Mouse (Mus musculus): ENCODE results near the gene Nfrkb.

Nfrkb gene

GRCm38 (mm10) chr9:31385947-31386354 lies at the start of gene Nfrkb:
TSS of gene Nfrkb (plus strand) at chr9:31386192.
- POLR2A ChIA-PET, result interaction anchor here (0.5 to 4.6 kb wide), 83 partner anchors 8 to 367 kb away, joined by 3 to 32 read pairs (median 4); partner anchors contain the start of genes Prdm10 (in 3 of the 4), St14 (in 2 of the 4), Aplp2 (in 1 of the 4) and Zbtb44 (in 1 of the 4)
- CTCF ChIA-PET, result interaction anchor here (0.7 to 1.9 kb wide), 11 partner anchors 14 to 905 kb away, joined by 3 to 9 read pairs (median 4); no protein-coding TSS in a partner anchor

GRCm38 (mm10) chr9:31344289-31344831 lies 41.6 kb upstream of the Nfrkb start:
- POLR2A ChIA-PET, result interaction anchor here (0.5 to 2.4 kb wide), 26 partner anchors 9 to 314 kb away, joined by 3 to 12 read pairs (median 4); partner anchors contain the start of genes Prdm10 (in 3 of the 4), Aplp2 (in 2 of the 4), Nfrkb (in 1 of the 4) and St14 (in 1 of the 4)
- CTCF ChIA-PET, result interaction anchor here in 2 of 4 experiments (1.1 to 1.4 kb wide), 3 partner anchors 12 to 184 kb away, joined by 3 to 5 read pairs (median 5); no protein-coding TSS in a partner anchor

DNA sequence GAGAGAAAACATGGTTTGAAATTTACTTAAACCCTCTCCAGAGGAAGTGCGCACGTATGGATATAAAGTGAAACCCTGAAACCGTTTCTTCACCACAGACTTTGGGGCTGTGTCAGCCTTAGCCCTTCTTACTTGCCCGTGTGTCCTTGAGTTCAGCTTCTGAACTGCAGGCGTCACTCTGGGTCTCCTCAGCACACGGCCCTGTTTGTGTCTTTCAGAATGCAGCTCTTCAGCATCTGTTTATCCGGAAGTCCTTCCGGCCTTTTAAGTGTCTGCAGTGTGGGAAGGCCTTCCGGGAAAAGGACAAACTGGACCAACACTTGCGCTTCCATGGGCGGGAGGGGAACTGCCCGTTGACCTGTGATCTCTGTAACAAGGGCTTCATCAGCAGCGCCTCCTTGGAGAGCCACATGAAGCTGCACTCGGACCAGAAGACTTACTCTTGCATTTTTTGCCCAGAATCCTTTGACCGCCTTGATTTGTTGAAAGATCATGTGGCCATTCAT lies 39.4 kb upstream of the Nfrkb start:
- CTCF ChIA-PET, result interaction anchor here in 2 of 4 experiments (0.6 to 2.1 kb wide), 7 partner anchors 14 to 197 kb away, joined by 3 to 11 read pairs (median 3); no protein-coding TSS in a partner anchor
- POLR2A ChIA-PET, result interaction anchor here in 2 of 4 experiments (0.6 to 2.5 kb wide), 5 partner anchors 15 to 1068 kb away, joined by 3 to 11 read pairs (median 4); partner anchors contain the start of gene Prdm10 (in 1 of the 2)

- POLR2A ChIA-PET, result interaction anchor here in 3 of 4 experiments (0.6 to 2.5 kb wide), 9 partner anchors 8 to 151 kb away, joined by 3 to 11 read pairs (median 3); partner anchors contain the start of genes Nfrkb (in 1 of the 3) and Prdm10 (in 1 of the 3)
- CTCF ChIA-PET, result interaction anchor here (0.6 to 2.7 kb wide), 9 partner anchors 17 to 195 kb away, joined by 3 to 12 read pairs (median 4); no protein-coding TSS in a partner anchor
Measured at GRCm38 (mm10) chr9:31348458-31348857, 37.5 kb upstream of the Nfrkb start.

GRCm38 (mm10) chr9:31348915-31349314 lies 37.1 kb upstream of the Nfrkb start:
- POLR2A ChIA-PET, result interaction anchor here in 2 of 4 experiments (0.5 to 1.5 kb wide), 6 partner anchors 9 to 92 kb away, joined by 3 to 7 read pairs (median 4); partner anchors contain the start of gene Nfrkb (in 1 of the 2)
- CTCF ChIA-PET, result interaction anchor here in 2 of 4 experiments (1.0 to 2.7 kb wide), 5 partner anchors 183 to 194 kb away, joined by 3 to 12 read pairs (median 6); no protein-coding TSS in a partner anchor

GRCm38 (mm10) chr9:31352716-31353115 lies 33.3 kb upstream of the Nfrkb start:
- ChIA-PET POLR2A (interaction anchor here in 2 of 4 experiments (0.5 to 3.5 kb wide), 10 partner anchors 8 to 416 kb away, joined by 3 to 12 read pairs (median 5); partner anchors contain the start of gene Nfrkb (in 1 of the 2)), CTCF (interaction anchor here in 1 of 4 experiments (1.1 kb wide), 1 partner anchor 48 kb away, joined by 3 read pairs; no protein-coding TSS in a partner anchor)

- ChIA-PET POLR2A (interaction anchor here in 3 of 4 experiments (1.0 to 3.5 kb wide), 12 partner anchors 9 to 234 kb away, joined by 3 to 12 read pairs (median 4); partner anchors contain the start of gene Nfrkb (in 1 of the 3)), CTCF (no interaction called here)
Measured at GRCm38 (mm10) chr9:31353518-31353917, 32.5 kb upstream of the Nfrkb start.

- ChIA-PET CTCF (interaction anchor here in 2 of 4 experiments (1.0 to 1.4 kb wide), 2 partner anchors 46 to 194 kb away, joined by 3 read pairs; no protein-coding TSS in a partner anchor), POLR2A (interaction anchor here in 3 of 4 experiments (1.0 to 3.5 kb wide), 10 partner anchors 10 to 235 kb away, joined by 3 to 13 read pairs (median 4); no protein-coding TSS in a partner anchor)
Measured at GRCm38 (mm10) chr9:31354051-31354450, 31.9 kb upstream of the Nfrkb start.

DNA sequence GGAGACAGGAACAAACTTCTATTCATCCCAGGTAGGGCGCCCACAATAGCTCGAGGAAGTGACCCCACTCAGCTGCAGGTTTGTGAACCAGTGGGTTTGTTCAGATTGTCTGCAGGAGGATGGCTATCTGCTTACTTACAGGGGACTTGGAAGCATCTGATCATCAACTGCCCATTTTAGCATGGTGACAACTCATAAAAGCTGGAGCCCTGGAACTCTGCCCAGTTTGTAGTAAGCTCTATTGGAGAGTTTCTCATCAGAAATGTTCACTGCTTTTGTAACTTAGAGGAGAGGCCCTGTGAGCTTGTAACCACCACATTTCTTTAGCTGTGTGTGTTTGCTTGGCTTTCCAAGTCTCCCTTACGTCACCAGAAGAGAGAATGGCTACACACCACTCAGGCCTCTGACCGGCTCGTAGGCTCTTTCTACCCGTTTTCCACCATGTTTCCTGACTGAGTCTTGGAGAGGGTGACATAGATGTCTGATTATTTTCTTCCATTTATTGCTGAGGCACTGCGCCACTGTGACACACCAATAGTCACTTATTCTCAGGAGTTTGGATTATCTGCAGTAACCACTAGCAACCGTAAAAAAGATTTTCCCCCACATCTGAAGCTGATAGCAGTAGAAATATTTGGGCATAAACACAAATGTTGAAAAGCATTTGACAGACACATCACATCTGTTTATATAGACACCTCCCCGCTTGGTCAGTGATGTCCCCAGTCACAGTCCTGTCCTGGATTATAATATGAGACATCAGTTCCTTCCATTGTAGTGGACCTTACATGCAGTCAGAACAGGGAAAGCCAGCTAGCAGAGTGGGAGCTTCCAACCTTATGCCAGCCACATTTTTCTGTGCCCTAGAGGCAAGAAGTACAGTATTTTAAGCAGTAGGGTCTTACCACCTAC lies 22.0 kb upstream of the Nfrkb start:
- ChIA-PET CTCF (interaction anchor here in 2 of 4 experiments (0.7 to 0.8 kb wide), 2 partner anchors 22 to 41 kb away, joined by 3 read pairs; no protein-coding TSS in a partner anchor), POLR2A (interaction anchor here in 3 of 4 experiments (0.6 to 3.6 kb wide), 6 partner anchors 8 to 266 kb away, joined by 3 to 13 read pairs (median 8); partner anchors contain the start of gene Nfrkb (in 2 of the 3))

- CTCF ChIA-PET, result no interaction called here
- POLR2A ChIA-PET, result interaction anchor here in 2 of 4 experiments (0.8 to 3.1 kb wide), 3 partner anchors 9 to 20 kb away, joined by 3 to 13 read pairs (median 4); no protein-coding TSS in a partner anchor
Measured at GRCm38 (mm10) chr9:31365086-31365485, 20.9 kb upstream of the Nfrkb start.

- POLR2A ChIA-PET, result interaction anchor here in 2 of 4 experiments (1.6 to 3.9 kb wide), 2 partner anchors 14 to 18 kb away, joined by 9 to 11 read pairs; partner anchors contain the start of gene Nfrkb (in 1 of the 2)
- CTCF ChIA-PET, result no interaction called here
Measured at GRCm38 (mm10) chr9:31371740-31372139, 14.3 kb upstream of the Nfrkb start.

- ChIA-PET CTCF (interaction anchor here in 3 of 4 experiments (0.6 to 0.7 kb wide), 5 partner anchors 29 to 640 kb away, joined by 3 to 6 read pairs (median 3); no protein-coding TSS in a partner anchor), POLR2A (interaction anchor here (0.6 to 3.9 kb wide), 16 partner anchors 9 to 307 kb away, joined by 3 to 32 read pairs (median 4); partner anchors contain the start of gene Nfrkb (in 4 of the 4))
Measured at GRCm38 (mm10) chr9:31376661-31377060, 9.3 kb upstream of the Nfrkb start.

DNA sequence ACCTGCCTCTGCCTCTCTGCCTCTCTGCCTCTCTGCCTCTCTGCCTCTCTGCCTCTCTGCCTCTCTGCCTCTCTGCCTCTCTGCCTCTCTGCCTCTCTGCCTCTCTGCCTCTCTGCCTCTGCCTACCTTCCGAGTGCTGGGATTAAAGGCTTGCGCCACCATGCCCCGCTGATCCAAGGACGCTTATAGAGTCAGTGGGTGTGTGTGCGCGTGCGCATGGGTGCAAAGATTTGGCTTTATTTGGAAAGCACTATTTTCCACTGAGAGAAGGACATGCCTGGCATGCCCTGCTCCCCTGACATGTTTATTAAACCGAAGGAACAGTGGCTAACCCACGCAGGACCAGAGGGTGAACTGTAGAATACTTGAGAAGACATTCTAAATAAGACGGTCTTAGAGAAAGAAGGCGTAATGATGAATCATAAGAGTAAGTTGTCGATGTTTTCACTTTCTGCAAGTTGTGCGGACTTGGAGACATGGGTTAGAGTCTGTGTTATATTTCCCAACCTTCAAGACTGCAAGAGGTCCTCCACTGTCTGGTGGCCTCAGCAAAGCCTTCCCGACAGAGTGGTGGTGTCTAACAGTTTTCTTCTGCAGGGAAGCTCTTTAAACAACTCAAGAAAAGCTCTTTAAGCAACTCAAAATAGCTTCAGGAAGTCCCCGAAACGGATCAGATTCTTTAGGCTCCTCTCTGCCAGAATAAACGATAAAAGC lies 1.0 kb upstream of the Nfrkb start:
- ChIA-PET POLR2A (interaction anchor here (0.5 to 4.6 kb wide), 74 partner anchors 7 to 366 kb away, joined by 3 to 32 read pairs (median 4); partner anchors contain the start of genes Prdm10 (in 2 of the 4), Aplp2 (in 1 of the 4), St14 (in 1 of the 4) and Zbtb44 (in 1 of the 4)), CTCF (interaction anchor here in 3 of 4 experiments (0.8 to 1.8 kb wide), 7 partner anchors 15 to 904 kb away, joined by 3 to 9 read pairs (median 4); no protein-coding TSS in a partner anchor)

DNA sequence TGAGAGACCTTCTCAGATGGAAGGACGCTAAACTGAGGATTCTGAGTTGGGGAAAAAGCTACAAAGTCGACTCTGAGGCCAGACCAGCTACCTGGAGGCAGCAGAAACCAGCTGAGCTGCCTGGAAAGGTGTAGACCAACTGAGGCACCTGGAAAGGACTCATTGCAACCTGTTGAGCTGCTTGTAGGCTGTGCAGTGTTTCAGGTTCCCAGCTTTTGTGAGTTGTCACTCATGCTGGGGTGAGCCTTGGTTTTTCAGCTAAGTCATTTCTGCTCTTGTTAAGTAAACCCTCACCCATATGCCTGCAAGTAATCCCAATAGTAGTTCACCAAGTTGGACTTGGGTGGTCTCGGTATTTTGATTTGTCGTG lies 507 bp upstream of the Nfrkb start:
- CTCF ChIA-PET, result interaction anchor here (0.7 to 1.9 kb wide), 10 partner anchors 15 to 905 kb away, joined by 3 to 9 read pairs (median 5); no protein-coding TSS in a partner anchor
- POLR2A ChIA-PET, result interaction anchor here (0.5 to 4.6 kb wide), 85 partner anchors 8 to 367 kb away, joined by 3 to 32 read pairs (median 4); partner anchors contain the start of genes Prdm10 (in 3 of the 4), St14 (in 2 of the 4), Aplp2 (in 1 of the 4) and Zbtb44 (in 1 of the 4)

DNA sequence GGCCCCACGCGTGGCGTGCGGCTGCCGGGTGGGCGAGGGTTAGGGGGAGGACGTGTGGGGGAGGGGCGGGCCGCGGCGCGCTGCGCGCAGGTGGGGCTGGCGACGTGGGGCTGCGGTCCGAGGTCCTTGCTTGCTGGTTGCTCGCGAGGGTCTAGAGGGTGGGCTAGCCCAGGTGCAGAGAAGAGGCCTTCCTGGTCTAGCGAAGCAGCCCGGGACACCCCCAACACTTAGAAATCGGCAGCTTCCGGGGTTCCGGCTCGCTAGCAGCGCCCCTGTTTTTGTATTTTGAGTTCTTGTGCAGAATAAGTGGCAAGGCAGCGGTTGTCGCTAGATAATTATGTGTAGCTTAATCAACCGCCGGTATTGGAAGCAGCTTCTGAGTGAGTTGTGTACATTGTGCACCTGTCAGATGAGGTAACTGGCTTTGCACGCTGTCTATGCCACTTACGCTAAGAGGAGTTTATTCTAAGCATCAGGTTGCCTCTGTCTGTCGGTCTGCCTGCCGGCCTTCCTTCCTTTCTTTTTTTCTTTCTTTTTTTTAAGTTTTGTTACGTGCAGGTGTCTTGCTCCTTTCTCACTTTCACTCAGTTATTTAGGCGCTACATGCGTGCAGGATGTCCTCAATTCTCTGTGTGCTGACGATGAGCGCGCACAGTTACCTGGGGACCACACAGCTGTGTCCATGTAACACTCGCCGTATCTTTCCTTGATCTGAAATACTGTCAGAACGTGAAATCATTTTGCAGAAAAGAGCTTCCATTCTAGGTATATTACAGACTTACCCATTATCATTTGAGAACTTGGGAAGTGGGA lies 582 bp downstream of the Nfrkb start:
- ChIA-PET CTCF (interaction anchor here (0.5 to 2.1 kb wide), 13 partner anchors 12 to 906 kb away, joined by 3 to 11 read pairs (median 7); no protein-coding TSS in a partner anchor), POLR2A (interaction anchor here (0.5 to 4.6 kb wide), 62 partner anchors 8 to 368 kb away, joined by 3 to 32 read pairs (median 5); partner anchors contain the start of genes Prdm10 (in 3 of the 4), St14 (in 2 of the 4), Aplp2 (in 1 of the 4) and Zbtb44 (in 1 of the 4))
